Mouse (Mus musculus) olfactory bulb, adult 2 months (tissue): Measurements from ENCODE around the gene Trim2. TPM values are rescaled to one million over a fixed set of nuclear protein-coding genes. Genes with fewer than 3 reads are reported as not detected.

Experiments used
- H3K27ac ChIP-seq: fragments of 200-500 bp; 2 replicates; pipeline ENCODE4 v1.5.1; 2012; ENCODE audit warnings: low read depth, low read length; ENCODE audit not compliant: insufficient read depth
- H3K4me1 ChIP-seq: fragments of 200-500 bp; 2 replicates; pipeline ENCODE4 v1.6.1; 2012; ENCODE audit warnings: low read length; ENCODE audit not compliant: control insufficient read depth, insufficient read depth
- H3K4me3 ChIP-seq: fragments of 200-500 bp; 2 replicates; pipeline ENCODE4 v1.5.1; 2012; ENCODE audit warnings: mild to moderate bottlenecking, low read depth, low read length, moderate library complexity; ENCODE audit not compliant: insufficient read depth
- CTCF ChIP-seq: fragments of 200-500 bp; IDR thresholded peaks from 2 replicates; pipeline ENCODE4 v1.5.1; 2012; ENCODE audit warnings: low read depth, mild to moderate bottlenecking, low read length, moderate library complexity; ENCODE audit not compliant: insufficient read depth
- POLR2A ChIP-seq: fragments of 200-500 bp; IDR thresholded peaks from 2 replicates; pipeline ENCODE4 v1.6.1; 2012; ENCODE audit warnings: mild to moderate bottlenecking, low read depth, low read length, moderate library complexity; ENCODE audit not compliant: insufficient read depth
- WGBS: fragments of 180-500 bp; shearing (Covaris S2); methylation state at CpG from one replicate; pipeline ENCODE4 v1.1.7; 2018; 5-methylcytosine and 5-hydroxymethylcytosine counted together
- polyA plus RNA-seq: library from polyadenylated mRNA; stranded (reverse); fragments of >200 nt; gene quantifications from 2 replicates; pipeline ENCODE4 v1.2.4, GENCODE M21; 2012; ENCODE audit warnings: low replicate concordance; ENCODE audit not compliant: missing spikeins, insufficient read depth, insufficient read length

Gene Trim2
- polyA plus RNA-seq, 1 experiment = not detected

DNA sequence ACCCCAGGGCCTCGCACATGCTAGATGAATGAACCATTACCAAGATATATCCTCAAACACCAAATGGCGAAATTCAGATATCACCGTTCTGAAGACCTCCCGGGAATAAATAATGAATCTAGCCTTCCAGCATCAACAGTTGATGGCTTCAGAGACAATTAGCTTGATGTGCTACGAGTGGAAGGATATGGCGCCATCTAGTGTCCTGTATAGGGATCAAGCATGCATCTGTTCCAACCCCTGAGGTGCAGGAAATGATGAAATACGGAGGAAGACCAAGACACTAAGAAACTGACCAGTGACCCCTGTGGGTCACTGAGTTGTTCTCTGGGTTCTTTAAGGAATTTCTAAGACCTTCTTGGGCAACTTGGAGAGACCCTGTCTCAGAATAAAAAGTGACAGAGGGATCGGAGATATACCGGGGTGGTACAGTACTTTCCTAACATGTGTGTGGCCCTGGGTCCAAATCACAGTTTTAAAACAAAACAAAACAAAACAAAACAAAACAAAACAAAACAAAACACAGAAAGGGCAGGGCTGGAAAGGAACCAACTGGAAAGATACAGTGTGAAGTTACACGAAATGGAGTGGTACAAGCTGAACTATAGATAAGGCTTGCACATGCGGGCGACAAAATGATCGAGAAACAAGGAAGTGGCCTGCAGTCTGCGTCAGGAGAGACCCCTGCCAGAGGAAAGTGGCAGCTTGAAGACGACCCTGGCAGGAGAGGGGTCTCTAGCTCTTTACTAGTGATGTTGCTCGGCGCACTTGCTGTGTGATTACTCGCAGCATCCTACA lies 6.5 kb upstream of the Trim2 start:
- TF ChIP-seq CTCF = no peak
- no peak for TF ChIP-seq POLR2A
- Histone ChIP-seq H3K27ac (no peak overlapping the region), H3K4me1 (peaks cover 4% of the 10 kb centered on the region; the same call in 1 of the 2 replicates), H3K4me3 (no peak overlapping the region)
- 52% methylated on average over 18 of the region's 18 CpGs for WGBS

GRCm38 (mm10) chr3:84312326-84312725 lies 5.6 kb upstream of the Trim2 start:
- 73% methylated on average over 5 of the region's 5 CpGs for WGBS
- no peak for TF ChIP-seq CTCF
- no peak overlapping the region for H3K4me3 ChIP-seq
- H3K27ac ChIP-seq = no peak overlapping the region
- H3K4me1 ChIP-seq = peaks cover 4% of the 10 kb centered on the region; the same call in 1 of the 2 replicates

GRCm38 (mm10) chr3:84307516-84307915 lies 839 bp upstream of the Trim2 start:
- peaks cover 8% of the 10 kb centered on the region for H3K4me1 ChIP-seq
- TF ChIP-seq POLR2A (no peak), CTCF (no peak)
- WGBS = 62% methylated on average over 5 of the region's 5 CpGs
- H3K27ac ChIP-seq = no peak overlapping the region
- no peak overlapping the region for H3K4me3 ChIP-seq

GRCm38 (mm10) chr3:84305722-84306510 lies 761 bp downstream of the Trim2 start:
- WGBS = 22% methylated on average over 15 of the region's 15 CpGs
- peaks cover 16% of the 10 kb centered on the region for H3K4me1 ChIP-seq
- TF ChIP-seq POLR2A = no peak; the same call in 1 of the 2 replicates
- no peak for TF ChIP-seq CTCF
- H3K27ac ChIP-seq = peak overlapping the region; percentile 96
- peak overlapping the region; percentile 56 for H3K4me3 ChIP-seq

DNA sequence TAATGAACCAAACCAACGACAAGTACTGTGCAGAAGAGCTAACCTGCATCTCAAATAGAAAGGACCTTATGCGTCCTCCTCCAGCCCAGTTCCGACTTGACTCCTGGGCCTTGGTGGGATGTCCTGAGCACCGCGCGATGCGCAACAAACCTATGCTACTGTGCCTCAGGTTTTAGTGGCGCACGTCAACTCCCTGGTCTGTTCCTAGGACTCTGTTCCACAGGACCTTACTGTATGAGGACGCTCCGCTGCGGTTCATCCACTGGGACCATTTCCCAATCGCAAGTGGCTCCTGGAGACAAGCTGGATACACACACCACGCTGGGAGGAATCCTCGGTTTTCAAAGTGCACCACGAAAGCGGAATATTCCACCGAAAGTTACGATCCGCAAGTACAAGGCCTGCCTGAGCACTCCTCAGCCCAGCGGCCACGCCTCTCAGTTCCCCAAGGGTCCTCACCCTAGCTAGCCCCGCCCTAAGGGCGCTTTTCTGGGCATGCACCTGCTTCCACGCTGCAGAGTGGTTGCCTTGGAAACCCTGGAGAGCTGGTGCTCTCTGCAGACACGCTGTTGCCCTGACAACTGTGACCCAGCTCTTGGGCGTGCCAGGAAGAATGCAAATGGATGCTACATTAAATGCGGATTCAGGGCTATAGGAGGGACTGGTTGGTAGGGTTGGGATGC lies 1.5 kb downstream of the Trim2 start:
- Histone ChIP-seq H3K4me3 (peak overlapping the region; percentile 56), H3K27ac (peak overlapping the region; percentile 96), H3K4me1 (peaks cover 16% of the 10 kb centered on the region)
- no peak for TF ChIP-seq CTCF
- peak; percentile 25; the same call in 1 of the 2 replicates for TF ChIP-seq POLR2A
- 2% methylated on average over 28 of the region's 28 CpGs for WGBS

DNA sequence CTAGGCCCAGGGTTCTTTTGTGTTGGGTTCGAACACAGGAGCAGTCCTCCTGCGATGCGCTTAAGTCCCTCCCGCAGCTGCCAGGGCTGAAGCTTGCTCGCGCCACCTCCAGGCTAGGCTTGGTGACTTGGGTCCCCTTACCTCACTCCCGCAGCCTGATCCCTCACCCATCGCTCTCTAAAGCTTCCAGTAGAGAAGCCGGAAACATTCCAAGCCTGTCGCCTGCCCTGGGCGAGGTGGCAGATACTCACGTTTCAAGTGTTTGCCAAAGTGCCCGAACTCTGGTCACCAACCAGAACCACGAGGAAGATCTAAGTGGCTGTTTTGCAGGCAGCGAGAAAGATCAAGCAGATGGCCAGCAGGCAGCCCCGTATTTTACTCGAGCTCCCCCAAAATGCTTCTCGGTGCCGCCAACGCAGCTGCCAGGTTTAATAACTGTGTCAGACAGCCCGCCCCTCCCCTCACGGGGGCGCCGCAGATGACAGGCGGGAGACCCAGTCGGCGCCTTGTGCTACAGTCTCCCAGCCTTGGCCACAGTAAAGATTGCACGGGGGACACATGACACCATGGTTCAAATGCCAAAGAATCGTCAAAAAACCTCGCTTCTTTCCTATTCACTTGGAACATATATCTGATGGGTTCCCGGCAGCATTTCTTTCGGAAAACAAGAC lies 2.2 kb downstream of the Trim2 start:
- peak overlapping the region; percentile 96 for H3K27ac ChIP-seq
- peak overlapping the region; percentile 56 for H3K4me3 ChIP-seq
- TF ChIP-seq POLR2A (no peak; the same call in 1 of the 2 replicates), CTCF (0 out of 2 replicates have a peak, but pooled peaks have one; percentile 22)
- H3K4me1 ChIP-seq = peaks cover 16% of the 10 kb centered on the region
- 1% methylated on average over 32 of the region's 32 CpGs for WGBS

DNA sequence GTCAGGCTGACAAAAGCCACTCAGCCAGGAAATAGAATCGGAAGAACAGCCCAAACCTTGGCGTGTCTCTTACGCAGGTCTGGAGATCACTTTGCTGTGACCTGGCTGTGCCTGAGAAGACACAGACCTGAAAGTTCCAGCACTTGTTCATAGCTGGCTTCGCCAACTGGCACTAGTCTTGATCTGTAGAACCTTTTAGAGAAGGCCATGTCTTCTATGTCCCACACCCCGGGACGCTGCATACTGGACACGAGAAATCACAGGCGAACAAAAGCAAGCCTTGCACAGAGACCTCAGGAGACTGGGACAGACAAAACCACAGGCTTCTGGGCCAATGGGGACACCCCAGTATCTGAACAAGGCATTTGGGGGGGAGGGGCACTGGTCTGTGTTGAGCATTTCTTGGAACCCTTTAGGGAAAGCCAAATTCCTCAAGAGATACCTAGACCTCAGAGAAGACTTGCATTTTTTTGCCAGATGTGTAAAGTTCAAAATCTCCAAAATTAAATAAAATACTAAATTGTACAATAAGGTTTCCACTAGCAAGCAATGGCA lies 3.2 kb downstream of the Trim2 start:
- H3K4me3 ChIP-seq = peak overlapping the region; percentile 56
- 43% methylated on average over 8 of the region's 8 CpGs for WGBS
- H3K4me1 ChIP-seq = peaks cover 16% of the 10 kb centered on the region
- TF ChIP-seq CTCF (no peak), POLR2A (no peak)
- H3K27ac ChIP-seq = peak overlapping the region; percentile 96

- peak overlapping the region; percentile 33 for H3K4me3 ChIP-seq
- peaks cover 16% of the 10 kb centered on the region for H3K4me1 ChIP-seq
- peak; percentile 41; the same call in 1 of the 2 replicates for TF ChIP-seq CTCF
- TF ChIP-seq POLR2A = no peak
- peak overlapping the region; percentile 17; the same call in 1 of the 2 replicates for H3K27ac ChIP-seq
- 24% methylated on average over 4 of the region's 4 CpGs for WGBS
Measured at GRCm38 (mm10) chr3:84302273-84302672, 4.4 kb downstream of the Trim2 start.
